Mouse (Mus musculus) liver, postnatal 0 days (tissue): ENCODE measurements at regions not wholly inside any gene's neighbourhood (a gene's known extent, or its start where the extent isn't known, plus 50 kb on each side); places are given as distances from the start of the nearest gene placed in this dataset.

Experiments
- ATAC-seq: fragments of 200-750 bp; cut with Nextera tagmentation; 2 replicates; pipeline ENCODE4 v1.8.0; 2017; ENCODE audit warnings: mild to moderate bottlenecking, moderate library complexity
- DNase-seq: peaks from one replicate; pipeline ENCODE4 v3.0.0-alpha.2; 2016
- H3K27ac ChIP-seq: fragments of 300-500 bp; sonication (generic); 2 replicates; pipeline ENCODE4 v1.5.1; 2014; ENCODE audit warnings: antibody characterized with exemption, moderate library complexity, mild to moderate bottlenecking, low read depth
- H3K27me3 ChIP-seq: fragments of 300-500 bp; sonication (generic); 2 replicates; pipeline ENCODE4 v1.6.1; 2014; ENCODE audit warnings: low read length, control low read depth, mixed read lengths; ENCODE audit not compliant: insufficient read depth
- H3K36me3 ChIP-seq: fragments of 300-500 bp; sonication (generic); replicated peaks from 2 replicates; pipeline ENCODE4 v1.6.1; 2014; ENCODE audit warnings: mild to moderate bottlenecking, control low read depth, low read length, moderate library complexity, mixed read lengths; ENCODE audit not compliant: insufficient read depth
- H3K4me1 ChIP-seq: fragments of 300-500 bp; sonication (generic); 2 replicates; pipeline ENCODE4 v1.6.1; 2014; ENCODE audit warnings: antibody characterized with exemption, mild to moderate bottlenecking, control low read depth; ENCODE audit not compliant: insufficient read depth
- H3K4me2 ChIP-seq: fragments of 300-500 bp; sonication (generic); 2 replicates; pipeline ENCODE4 v1.6.1; 2014; ENCODE audit warnings: low read depth, mild to moderate bottlenecking, low read length, moderate library complexity, mixed read lengths
- H3K4me3 ChIP-seq: fragments of 300-500 bp; sonication (generic); 2 replicates; pipeline ENCODE4 v1.5.1; 2014; ENCODE audit warnings: low read depth, low read length
- H3K9ac ChIP-seq: fragments of 300-500 bp; sonication (generic); replicated peaks from 2 replicates; pipeline ENCODE4 v1.6.1; 2014; ENCODE audit warnings: mild to moderate bottlenecking, moderate library complexity
- H3K9me3 ChIP-seq: fragments of 300-500 bp; sonication (generic); 2 replicates; pipeline ENCODE4 v1.6.1; 2016; ENCODE audit warnings: mild to moderate bottlenecking, control low read depth, low read length, mixed read lengths
- CTCF ChIP-seq: sonication (generic); IDR thresholded peaks from 2 replicates; pipeline ENCODE4 v1.5.1; 2016; ENCODE audit warnings: antibody characterized with exemption, low read depth
- EP300 ChIP-seq: IDR thresholded peaks from 2 replicates; pipeline ENCODE4 v1.6.1; 2016; ENCODE audit warnings: antibody characterized with exemption, low read depth, mild to moderate bottlenecking
- WGBS: fragments of 180-500 bp; shearing (Covaris S2); extraction: QIAGEN DNeasy Blood & Tissue Kit; methylation state at CpG from one replicate; pipeline ENCODE4 v1.1.7; 2014; ENCODE audit not compliant: insufficient replicate concordance; 5-methylcytosine and 5-hydroxymethylcytosine counted together

DNA sequence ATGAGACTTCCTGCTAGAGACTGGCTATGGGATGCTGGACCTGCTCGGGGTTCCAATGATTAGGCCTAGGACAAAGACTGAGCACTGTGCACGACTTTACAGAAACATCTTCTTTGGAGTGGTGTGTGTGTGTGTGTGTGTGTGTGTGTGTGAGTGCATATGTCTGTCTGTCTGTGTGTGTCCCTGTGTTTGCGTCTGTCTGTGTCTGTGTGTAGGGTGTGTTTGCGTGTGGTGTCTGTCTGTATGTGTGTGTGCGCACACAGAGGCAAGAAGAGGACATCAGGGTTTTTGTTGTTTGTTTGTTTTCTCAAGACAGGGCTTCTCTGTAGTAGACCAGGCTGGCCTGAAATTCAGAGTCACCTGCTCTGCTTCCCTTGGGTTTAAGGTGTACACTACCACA is 51.9 kb upstream of the Slco4a1 start:
- no peak for ATAC-seq
- TF ChIP-seq EP300, result no peak
- TF ChIP-seq CTCF, result no peak
- 74% methylated on average over 5 of the region's 5 CpGs for WGBS

DNA sequence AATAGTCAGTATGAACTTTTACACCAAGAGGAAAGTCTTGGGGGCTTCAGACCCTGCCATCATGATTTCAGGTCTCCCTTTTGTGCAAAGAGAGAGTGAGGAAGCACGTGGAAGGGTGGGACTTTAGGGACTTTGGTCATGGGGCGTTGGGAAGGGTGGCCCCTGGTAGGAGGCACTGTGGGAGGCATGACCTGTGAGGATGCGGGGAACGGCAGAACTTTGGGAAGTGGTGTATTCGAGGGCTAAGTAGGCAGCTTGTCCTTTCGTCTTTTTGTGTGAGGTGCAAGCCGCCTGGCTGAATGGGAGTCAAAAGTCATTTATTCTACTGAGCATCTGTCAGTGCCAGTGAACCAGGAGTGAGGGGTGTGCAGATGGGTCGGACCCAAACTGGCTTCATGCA is 52.4 kb upstream of the Slco4a1 start:
- ATAC-seq, result no peak
- H3K27ac ChIP-seq, result no peak overlapping the region
- H3K9ac ChIP-seq, result no peak overlapping the region
- TF ChIP-seq EP300, result no peak
- TF ChIP-seq CTCF, result no peak
- no peak overlapping the region for H3K4me3 ChIP-seq
- no peak for DNase-seq
- WGBS, result 61% methylated on average over 8 of the region's 8 CpGs
- no peaks in the 10 kb centered on the region for H3K36me3 ChIP-seq
- no peaks in the 10 kb centered on the region for H3K4me1 ChIP-seq
- H3K27me3 ChIP-seq, result no peaks in the 10 kb centered on the region
- no peak overlapping the region for H3K4me2 ChIP-seq
- H3K9me3 ChIP-seq, result no peaks in the 10 kb centered on the region

More for the DNA sequence above, 51.9 kb upstream of the Slco4a1 start:
- H3K27ac ChIP-seq, result no peak overlapping the region
- H3K9me3 ChIP-seq, result no peaks in the 10 kb centered on the region
- H3K9ac ChIP-seq, result no peak overlapping the region
- H3K4me3 ChIP-seq, result no peak overlapping the region
- DNase-seq, result no peak
- no peaks in the 10 kb centered on the region for H3K4me1 ChIP-seq
- no peaks in the 10 kb centered on the region for H3K36me3 ChIP-seq
- no peaks in the 10 kb centered on the region for H3K27me3 ChIP-seq
- no peak overlapping the region for H3K4me2 ChIP-seq

DNA sequence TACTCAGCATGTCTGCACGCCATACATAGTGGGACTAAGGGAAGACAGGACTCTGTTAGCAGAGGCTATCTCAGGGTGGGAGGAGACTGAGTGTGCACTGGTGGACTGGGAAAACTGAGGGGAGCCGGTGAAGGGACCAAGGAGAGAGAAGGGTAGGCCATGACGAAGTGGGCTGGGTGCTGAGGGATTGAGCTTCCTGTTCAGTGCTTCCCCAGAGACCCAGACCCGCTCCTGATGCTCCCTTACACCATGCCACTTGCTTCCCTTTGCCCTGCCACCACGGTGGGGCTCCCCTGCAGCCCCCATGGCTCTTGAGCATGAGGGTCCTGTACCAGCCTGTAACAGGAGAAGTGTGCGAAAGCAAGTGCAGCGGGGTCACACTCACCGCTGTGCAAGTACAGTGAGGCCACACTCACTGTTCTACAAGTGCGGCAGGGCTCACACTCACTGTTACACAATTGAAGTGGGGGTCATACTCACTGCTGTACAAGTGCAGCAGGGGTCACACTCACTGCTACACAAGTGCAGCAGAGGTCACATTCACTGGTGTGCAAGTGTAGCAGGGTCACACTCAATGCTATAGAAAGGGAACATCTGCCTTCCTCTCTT is 53.1 kb upstream of the Slco4a1 start:
- H3K9me3 ChIP-seq, result no peaks in the 10 kb centered on the region
- no peaks in the 10 kb centered on the region for H3K27me3 ChIP-seq
- no peak for TF ChIP-seq CTCF
- no peak for TF ChIP-seq EP300
- H3K27ac ChIP-seq, result no peak overlapping the region
- ATAC-seq (no peak), DNase-seq (no peak)
- no peak overlapping the region for H3K4me2 ChIP-seq
- no peaks in the 10 kb centered on the region for H3K4me1 ChIP-seq
- no peak overlapping the region for H3K9ac ChIP-seq
- H3K36me3 ChIP-seq, result no peaks in the 10 kb centered on the region
- H3K4me3 ChIP-seq, result no peak overlapping the region
- WGBS, result 67% methylated on average over 9 of the region's 9 CpGs

DNA sequence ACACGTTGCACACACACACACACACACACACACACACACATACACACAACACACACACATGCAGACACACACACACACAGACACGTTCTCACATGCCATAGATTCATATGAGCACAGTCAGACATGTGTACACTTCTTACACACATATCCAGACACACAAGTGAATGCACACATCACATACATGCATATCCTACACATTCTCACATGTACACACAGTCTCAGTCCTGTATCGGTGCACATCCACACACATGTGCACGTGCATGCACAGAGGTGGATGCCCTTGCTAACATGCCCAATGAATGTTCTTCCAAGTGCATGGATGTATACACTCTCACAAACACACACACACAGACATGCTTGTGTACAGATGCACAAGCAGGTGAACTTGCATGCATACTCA is 53.6 kb upstream of the Slco4a1 start:
- H3K27ac ChIP-seq, result no peak overlapping the region
- DNase-seq (no peak), ATAC-seq (no peak)
- no peak overlapping the region for H3K4me2 ChIP-seq
- no peaks in the 10 kb centered on the region for H3K9me3 ChIP-seq
- H3K4me1 ChIP-seq, result no peaks in the 10 kb centered on the region
- H3K36me3 ChIP-seq, result no peaks in the 10 kb centered on the region
- no peak overlapping the region for H3K4me3 ChIP-seq
- H3K9ac ChIP-seq, result no peak overlapping the region
- TF ChIP-seq CTCF (no peak), EP300 (no peak)
- 69% methylated on average over 4 of the region's 4 CpGs for WGBS
- H3K27me3 ChIP-seq, result no peaks in the 10 kb centered on the region

DNA sequence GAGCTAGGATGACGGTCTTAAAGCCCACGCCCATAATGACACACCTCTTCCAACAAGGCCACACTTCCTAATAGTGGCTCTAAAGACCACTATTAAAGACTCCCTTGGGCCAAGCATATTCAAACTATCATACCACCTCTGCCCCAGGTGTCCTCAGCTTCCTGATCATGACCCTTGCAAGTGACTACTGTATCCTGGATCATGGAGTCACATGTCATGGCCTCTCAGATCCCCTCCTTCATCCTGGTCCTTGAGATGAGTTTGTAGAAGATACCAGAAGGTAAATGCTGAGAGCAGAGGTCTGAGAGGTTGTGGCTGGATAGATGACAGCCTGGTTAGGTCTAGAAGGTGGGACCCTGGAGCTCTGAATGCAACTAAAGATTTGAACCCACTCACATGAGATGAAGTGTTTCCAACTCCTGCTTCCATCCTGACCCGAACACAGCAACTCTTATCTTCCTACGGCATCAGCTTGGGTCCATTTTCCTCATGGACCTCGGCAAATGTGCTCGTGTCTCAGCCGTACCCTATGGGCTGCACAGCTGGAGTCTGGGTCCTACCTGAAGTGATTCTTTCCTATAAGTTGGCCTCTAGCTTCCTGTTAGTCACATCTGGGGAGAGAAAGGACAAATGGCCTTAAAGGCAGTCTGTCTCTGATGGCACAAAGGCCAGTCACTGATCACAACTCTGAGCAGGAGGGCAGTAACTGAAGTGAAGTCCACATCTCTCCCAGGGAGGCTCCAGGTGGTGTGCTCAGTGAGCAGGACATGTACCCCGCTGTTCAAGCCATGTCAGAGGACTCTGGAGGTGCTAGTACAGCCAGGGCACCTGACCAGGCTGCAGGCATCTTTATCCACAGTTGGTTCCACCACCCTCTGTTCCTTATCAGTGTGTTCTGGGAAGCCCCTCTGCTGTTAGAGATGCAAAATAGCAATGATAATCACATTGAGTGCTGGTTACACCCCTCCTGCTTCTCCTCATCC is 54.3 kb upstream of the Slco4a1 start:
- Histone ChIP-seq H3K9ac (no peak overlapping the region), H3K36me3 (no peaks in the 10 kb centered on the region), H3K4me1 (no peaks in the 10 kb centered on the region), H3K9me3 (no peaks in the 10 kb centered on the region), H3K27ac (no peak overlapping the region), H3K4me2 (no peak overlapping the region), H3K27me3 (no peaks in the 10 kb centered on the region), H3K4me3 (no peak overlapping the region)
- 73% methylated on average over 8 of the region's 8 CpGs for WGBS
- ATAC-seq, result no peak
- no peak for TF ChIP-seq EP300
- no peak for TF ChIP-seq CTCF
- no peak for DNase-seq

DNA sequence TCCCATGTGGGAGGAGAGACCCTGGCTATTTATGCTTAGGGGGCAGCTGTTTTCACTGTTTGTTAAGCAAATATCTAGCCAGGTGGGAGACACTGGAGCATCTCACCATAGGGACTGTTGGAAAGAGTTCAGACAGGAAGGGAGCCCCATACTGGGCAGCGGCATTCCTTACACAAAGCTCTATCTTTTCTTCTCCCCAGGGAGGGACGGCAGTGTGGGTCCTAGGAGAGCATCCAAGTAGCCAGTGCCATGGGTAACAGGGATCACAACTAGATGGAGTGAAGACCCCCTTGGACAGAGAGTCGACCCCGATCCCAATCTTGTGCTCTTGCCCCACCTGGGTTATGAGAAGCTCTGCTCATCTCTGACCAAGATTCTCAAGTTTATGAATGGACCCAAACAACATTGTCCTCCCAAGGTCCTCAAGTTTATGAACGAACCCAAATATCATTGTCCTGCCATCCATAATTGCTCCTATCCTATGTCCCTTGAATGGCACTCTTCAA is 55.5 kb upstream of the Slco4a1 start:
- no peaks in the 10 kb centered on the region for H3K9me3 ChIP-seq
- TF ChIP-seq CTCF (no peak), EP300 (no peak)
- DNase-seq (no peak), ATAC-seq (no peak)
- no peaks in the 10 kb centered on the region for H3K36me3 ChIP-seq
- no peaks in the 10 kb centered on the region for H3K4me1 ChIP-seq
- no peaks in the 10 kb centered on the region for H3K27me3 ChIP-seq
- no peak overlapping the region for H3K4me3 ChIP-seq
- WGBS, result 77% methylated on average over 5 of the region's 5 CpGs
- no peak overlapping the region for H3K4me2 ChIP-seq
- no peak overlapping the region for H3K27ac ChIP-seq
- H3K9ac ChIP-seq, result no peak overlapping the region
